8 mouse cellular contexts compared by ENCODE assay signal in the genomic region with DNA sequence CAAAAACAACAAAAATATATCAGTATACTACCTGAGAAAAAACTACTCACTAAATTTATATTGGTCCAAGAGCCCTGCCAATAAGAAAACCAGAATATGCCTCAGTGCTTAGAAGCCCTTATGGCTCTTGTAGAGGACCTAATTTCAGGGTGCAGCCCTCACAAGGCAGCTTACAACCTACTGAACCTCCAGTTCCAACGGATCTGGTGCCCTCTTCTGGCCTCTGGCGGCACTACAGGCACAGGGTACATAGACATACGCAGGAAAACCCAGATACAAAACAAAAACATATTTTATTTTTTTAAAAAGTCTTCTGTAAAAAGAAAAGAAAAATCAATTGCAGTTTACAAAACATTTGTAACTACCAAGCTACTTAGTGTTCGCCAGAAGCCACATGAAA.
A peak's percentile ranks its signal among the peaks of the same experiment; 100 is the strongest.
DNase-seq lines count a peak whose midpoint lies in the region; ATAC-seq and TF ChIP-seq lines count a peak whose summit lies in the region.

No protein-coding gene starts in this region.

- peak; percentile 75 for TF ChIP-seq CTCF in layer of hippocampus, adult 2 months (conservative IDR thresholded peaks at IDR 0.05)
- TF ChIP-seq CTCF in E14TG2a.4 (conservative IDR thresholded peaks at IDR 0.05; ENCODE audit: low read length) = peak; percentile 89
- TF ChIP-seq CTCF in liver, embryonic 14.5 days (IDR thresholded peaks at IDR 0.05; ENCODE audit: low read depth) = peak; percentile 82

- no peak for ATAC-seq in embryonic facial prominence, embryonic 14.5 days (ENCODE audit: low read depth)
- ATAC-seq in liver, embryonic 14.5 days (ENCODE audit: insufficient read depth) = no peak

- no peak overlapping the region for H3K27ac ChIP-seq in layer of hippocampus, adult 2 months
- H3K27ac ChIP-seq in embryonic facial prominence, embryonic 14.5 days (replicated peaks; ENCODE audit: low read depth, low read length) = no peak overlapping the region
- H3K27ac ChIP-seq in liver, embryonic 14.5 days = no peak overlapping the region

- H3K27me3 ChIP-seq in E14TG2a.4 (ENCODE audit: insufficient read depth, low read length) = no peaks in the 10 kb centered on the region
- no peaks in the 10 kb centered on the region for H3K27me3 ChIP-seq in embryonic facial prominence, embryonic 14.5 days (replicated peaks; ENCODE audit: control insufficient read depth, insufficient read depth, low read length)
- H3K27me3 ChIP-seq in liver, embryonic 14.5 days (ENCODE audit: control insufficient read depth, insufficient read depth, low read length) = no peaks in the 10 kb centered on the region

- peak in 1 of 2 experiments; percentile 14 for DNase-seq in layer of hippocampus, adult 2 months (ENCODE audit: low spot score in 2 of 2)
- DNase-seq in layer of hippocampus, postnatal 14 days (ENCODE audit: low spot score in 2 of 2) = no peak
- DNase-seq in T-cell, adult 2 months (ENCODE audit: low spot score) = peak; percentile 38
- DNase-seq in embryonic facial prominence, embryonic 14.5 days (ENCODE audit: low spot score) = peak; percentile 11
- peak in 1 of 3 experiments; percentile 3 for DNase-seq in liver, embryonic 14.5 days (ENCODE audit: low read depth in 3 of 3, low spot score in 3 of 3)
- peak; percentile 56 to 82 for DNase-seq in spleen, adult 18-20 months
- no peak for DNase-seq in urinary bladder, postnatal 4 days (ENCODE audit: low spot score in 2 of 2)

- no peaks in the 10 kb centered on the region for H3K9me3 ChIP-seq in E14TG2a.4 (ENCODE audit: low read length)
- H3K9me3 ChIP-seq in embryonic facial prominence, embryonic 14.5 days (ENCODE audit: control insufficient read depth, low read length) = no peaks in the 10 kb centered on the region
- no peaks in the 10 kb centered on the region for H3K9me3 ChIP-seq in liver, embryonic 14.5 days (ENCODE audit: control insufficient read depth, low read length)

- 35% methylated on average over 4 of the region's 4 CpGs for WGBS in embryonic facial prominence, embryonic 14.5 days
- 20% methylated on average over 4 of the region's 4 CpGs for WGBS in liver, embryonic 14.5 days (ENCODE audit: insufficient replicate concordance)

- no peak overlapping the region for H3K4me2 ChIP-seq in embryonic facial prominence, embryonic 14.5 days (ENCODE audit: low read depth, low read length)
- H3K4me2 ChIP-seq in liver, embryonic 14.5 days (ENCODE audit: low read depth) = no peak overlapping the region

- no peaks in the 10 kb centered on the region for H3K36me3 ChIP-seq in E14TG2a.4 (ENCODE audit: insufficient read depth, low read length)
- no peaks in the 10 kb centered on the region for H3K36me3 ChIP-seq in embryonic facial prominence, embryonic 14.5 days (ENCODE audit: control insufficient read depth, insufficient read depth, low read length)
- no peaks in the 10 kb centered on the region for H3K36me3 ChIP-seq in liver, embryonic 14.5 days (replicated peaks; ENCODE audit: control insufficient read depth, insufficient read depth, low read depth)

- TF ChIP-seq EP300 in liver, embryonic 14.5 days (IDR thresholded peaks at IDR 0.05; ENCODE audit: low read depth) = no peak

- H3K4me3 ChIP-seq in layer of hippocampus, adult 2 months = no peak overlapping the region
- H3K4me3 ChIP-seq in E14TG2a.4 (replicated peaks; ENCODE audit: low read length) = no peak overlapping the region
- H3K4me3 ChIP-seq in embryonic facial prominence, embryonic 14.5 days (ENCODE audit: low read depth, low read length) = no peak overlapping the region
- H3K4me3 ChIP-seq in liver, embryonic 14.5 days (ENCODE audit: insufficient read depth in 1 of 2, low read depth in 2 of 2, low read length in 2 of 2) = no peak overlapping the region

- H3K4me1 ChIP-seq in E14TG2a.4 (replicated peaks; ENCODE audit: low read depth, low read length) = 0 out of 2 replicates have a peak, but pooled peaks cover 3% of the 10 kb centered on the region
- H3K4me1 ChIP-seq in embryonic facial prominence, embryonic 14.5 days (ENCODE audit: control insufficient read depth, insufficient read depth, low read length) = no peaks in the 10 kb centered on the region
- H3K4me1 ChIP-seq in liver, embryonic 14.5 days (replicated peaks; ENCODE audit: control insufficient read depth in 2 of 2, insufficient read depth in 2 of 2, low read length in 1 of 2) = no peaks in the 10 kb centered on the region

- H3K9ac ChIP-seq in embryonic facial prominence, embryonic 14.5 days (ENCODE audit: low read depth, low read length) = no peak overlapping the region
- no peak overlapping the region for H3K9ac ChIP-seq in liver, embryonic 14.5 days (replicated peaks)

Comparison
In these comparisons a context has a peak if more than half of its experiments do, and no peak if none do; other contexts are left out.
1. DNase-seq: peak in T-cell, adult 2 months (single experiment), embryonic facial prominence, embryonic 14.5 days (single experiment) and spleen, adult 18-20 months (2 of 2); none in layer of hippocampus, postnatal 14 days (0 of 2) and urinary bladder, postnatal 4 days (0 of 2).
2. Peak in every context shown above with its lines, with median percentiles within 50 percentile points of each other: CTCF ChIP-seq.